Mouse (Mus musculus) urinary bladder, postnatal 10 days (tissue): ENCODE results near the gene Inafm1.
A peak's percentile ranks its signal among the peaks of the same experiment; 100 is the strongest.
"Not testable (repeated sequence)": the region's sequence is repeated elsewhere in the genome, so short reads cannot be mapped to it uniquely, and the experiment has no call there.

Source experiments
- DNase-seq: peaks from one replicate; pipeline ENCODE4 v3.0.0; 2022; ENCODE audit warnings: low spot score

Gene Inafm1

DNA sequence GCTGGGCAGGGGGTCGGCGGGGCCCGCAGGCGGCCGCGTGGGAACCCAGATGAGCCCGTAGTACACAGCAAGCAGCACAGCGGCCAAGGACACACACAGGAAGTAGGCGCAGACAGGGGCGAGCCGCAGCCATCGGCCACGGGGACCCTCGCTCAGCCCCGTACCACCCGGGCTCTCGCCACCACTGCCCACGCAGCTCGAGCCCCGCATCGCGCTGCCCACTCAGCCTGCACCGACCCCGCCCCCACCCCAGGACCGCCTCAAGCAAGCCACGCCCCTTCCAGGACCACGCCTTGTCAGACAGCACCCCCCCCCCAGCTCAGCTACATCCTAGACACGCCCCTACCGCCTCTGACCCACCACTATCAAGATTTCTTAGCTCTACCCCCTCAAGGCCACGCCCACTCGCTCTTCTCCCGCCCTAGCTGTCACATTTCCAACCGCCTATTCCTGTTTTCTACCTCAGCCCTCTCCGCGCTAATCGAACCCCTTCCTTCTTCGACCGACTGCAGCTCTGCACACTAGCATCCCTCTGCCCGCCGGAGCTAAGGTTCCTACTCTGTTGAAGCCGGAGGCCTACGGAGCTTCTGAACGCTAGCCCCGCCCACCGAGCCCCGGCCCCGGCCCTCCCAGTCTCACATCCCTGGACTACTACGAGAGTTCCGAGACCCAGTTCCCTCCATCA lies at the start of gene Inafm1:
TSS of gene Inafm1 (minus strand) at position 537 of the 685 bp plus-strand sequence.
- DNase-seq = peak; percentile 46

DNA sequence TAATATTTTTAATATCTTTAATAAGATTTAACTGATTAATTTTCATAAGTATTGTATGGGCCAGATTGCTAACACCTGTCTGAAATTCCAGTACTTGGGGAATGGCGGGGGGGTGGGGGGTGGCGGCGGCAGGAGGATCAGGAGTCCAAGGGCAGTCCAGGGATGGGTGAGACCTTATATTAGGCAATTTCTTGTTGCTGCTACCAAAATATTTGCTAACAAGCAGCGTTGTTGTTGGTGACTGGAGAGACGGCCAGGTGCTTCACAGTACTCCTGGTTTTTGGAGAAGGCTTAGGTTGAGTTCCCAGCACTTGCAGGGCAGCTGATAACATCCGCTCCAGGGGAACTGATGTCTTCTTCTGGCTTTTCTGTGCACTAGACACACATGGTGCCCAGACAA lies 47.1 kb upstream of the Inafm1 start:
- no peak for DNase-seq

DNA sequence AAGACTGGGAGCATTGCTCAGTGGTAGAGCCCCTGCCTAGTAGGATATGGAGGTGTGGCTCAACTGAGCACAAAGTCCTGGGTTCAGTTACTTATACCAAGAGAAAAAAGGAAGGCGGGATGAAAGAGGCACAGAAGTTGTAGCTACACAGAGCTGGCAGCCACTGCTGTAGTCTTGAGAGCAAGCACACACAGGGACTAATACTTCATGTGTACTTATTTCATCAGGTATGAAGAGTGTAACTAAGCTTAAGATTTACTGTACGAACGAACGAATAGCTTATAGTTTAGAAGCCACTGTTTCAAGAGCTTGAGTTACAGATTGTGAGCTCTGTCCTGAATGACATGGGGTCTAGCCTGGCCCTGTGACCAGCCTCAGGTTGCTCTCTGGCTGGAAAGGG lies 45.8 kb upstream of the Inafm1 start:
- no peak for DNase-seq

DNA sequence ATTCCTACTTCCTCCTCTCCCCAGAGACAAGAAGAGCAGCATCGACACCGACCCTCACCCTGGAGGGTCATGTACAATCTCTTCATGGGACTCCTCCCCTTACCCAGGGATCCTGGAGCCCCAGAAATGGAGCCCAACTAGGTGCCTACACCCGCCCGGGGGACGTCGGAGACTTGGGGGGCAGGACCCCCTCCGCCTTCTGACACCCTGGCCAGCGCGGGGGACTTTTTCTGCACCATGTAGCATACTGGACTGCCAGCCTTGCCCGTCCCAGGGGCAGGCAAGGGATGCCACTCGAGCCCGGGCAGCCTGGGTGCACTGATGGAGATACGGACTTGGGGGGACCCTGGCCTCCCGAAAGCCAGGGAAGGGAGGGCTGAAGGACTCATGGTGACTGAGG lies 43.7 kb upstream of the Inafm1 start:
- DNase-seq = no peak

DNA sequence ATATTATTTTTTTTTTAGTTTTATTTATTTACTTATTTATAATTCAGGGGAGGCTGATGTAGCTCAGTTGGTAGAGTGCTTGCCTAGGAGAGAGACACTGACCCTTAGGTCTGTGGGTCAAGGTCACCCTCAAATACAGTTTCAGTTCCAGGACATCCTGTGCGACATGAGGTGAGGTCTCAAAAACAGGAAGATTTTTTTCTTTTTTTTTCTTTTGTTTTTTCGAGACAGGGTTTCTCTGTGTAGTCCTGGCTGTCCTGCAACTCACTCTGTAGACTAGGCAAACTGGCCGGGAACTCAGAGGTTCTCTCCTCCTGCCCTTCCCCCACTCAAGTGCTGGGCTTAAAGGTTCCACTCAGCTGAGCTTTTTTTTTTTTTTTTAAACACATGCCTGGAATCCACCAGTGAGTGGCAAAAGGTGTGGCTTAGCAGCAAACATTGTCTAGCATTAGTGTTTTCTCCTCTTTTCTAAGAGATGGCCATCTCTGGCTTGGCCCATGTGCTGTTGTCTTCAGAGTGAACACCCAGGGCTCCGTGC lies 41.9 kb upstream of the Inafm1 start:
- DNase-seq = no peak

DNA sequence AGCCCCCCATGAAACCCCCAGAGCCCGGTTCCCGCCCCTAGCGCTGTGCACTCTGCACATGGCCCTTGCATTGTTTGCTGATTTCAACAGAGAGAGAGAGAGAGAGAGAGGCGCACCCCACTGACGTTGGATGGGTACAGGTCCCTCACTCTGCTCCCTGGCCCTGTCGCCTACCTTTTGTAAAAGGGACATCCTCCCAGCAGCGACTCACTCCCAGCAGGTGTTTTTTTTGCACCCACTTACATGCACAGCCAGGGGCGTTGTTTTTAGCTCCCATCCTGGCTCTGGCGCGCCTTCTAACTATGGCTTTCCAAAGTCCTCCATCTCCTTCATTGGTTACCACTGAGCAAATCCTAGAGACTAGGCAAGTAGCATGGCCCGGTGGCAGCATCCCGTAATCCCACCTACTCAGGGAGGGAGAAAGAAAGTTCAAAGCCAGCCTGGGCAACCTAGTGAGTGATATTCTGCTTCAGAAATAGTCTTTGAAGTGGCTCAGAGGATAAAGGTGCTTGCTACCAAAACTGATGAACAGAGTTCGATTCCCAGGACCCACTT lies 40.9 kb upstream of the Inafm1 start:
- no peak for DNase-seq

DNA sequence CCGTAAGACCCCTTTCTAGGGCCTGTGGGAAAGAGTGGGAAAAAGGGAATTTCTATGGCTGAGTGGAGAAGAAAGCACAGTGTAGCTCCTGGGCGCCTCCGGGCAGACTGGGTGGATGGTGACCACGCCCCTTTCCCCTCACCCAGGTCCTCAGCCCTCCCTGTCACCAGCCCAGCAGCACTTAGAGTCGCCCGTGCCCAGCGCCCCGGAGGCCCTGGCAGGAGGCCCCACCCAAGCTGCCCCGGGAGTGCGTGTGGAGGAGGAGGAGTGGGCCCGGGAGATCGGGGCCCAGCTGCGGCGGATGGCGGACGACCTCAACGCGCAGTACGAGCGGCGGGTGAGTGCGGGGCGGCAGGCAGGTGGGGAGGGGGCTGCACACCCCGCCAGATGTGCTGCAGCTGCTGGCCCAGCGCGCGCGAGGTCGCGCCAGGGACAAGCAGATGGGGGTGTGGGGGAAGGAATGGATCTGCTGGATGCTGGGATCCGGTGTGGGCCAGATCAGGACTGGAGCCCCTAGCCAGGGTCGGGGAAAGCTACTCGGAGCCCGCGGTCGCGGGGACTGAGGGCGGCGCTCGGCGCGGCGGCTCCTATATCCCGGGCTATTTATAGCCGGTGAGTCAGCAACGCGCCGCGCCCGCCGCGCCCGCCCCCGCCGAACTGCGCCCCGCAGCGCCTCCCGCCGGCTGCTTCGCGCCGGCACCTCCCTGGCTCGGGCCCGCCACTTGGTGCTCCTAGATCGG lies 40.2 kb upstream of the Inafm1 start:
- peak; percentile 44 for DNase-seq

DNA sequence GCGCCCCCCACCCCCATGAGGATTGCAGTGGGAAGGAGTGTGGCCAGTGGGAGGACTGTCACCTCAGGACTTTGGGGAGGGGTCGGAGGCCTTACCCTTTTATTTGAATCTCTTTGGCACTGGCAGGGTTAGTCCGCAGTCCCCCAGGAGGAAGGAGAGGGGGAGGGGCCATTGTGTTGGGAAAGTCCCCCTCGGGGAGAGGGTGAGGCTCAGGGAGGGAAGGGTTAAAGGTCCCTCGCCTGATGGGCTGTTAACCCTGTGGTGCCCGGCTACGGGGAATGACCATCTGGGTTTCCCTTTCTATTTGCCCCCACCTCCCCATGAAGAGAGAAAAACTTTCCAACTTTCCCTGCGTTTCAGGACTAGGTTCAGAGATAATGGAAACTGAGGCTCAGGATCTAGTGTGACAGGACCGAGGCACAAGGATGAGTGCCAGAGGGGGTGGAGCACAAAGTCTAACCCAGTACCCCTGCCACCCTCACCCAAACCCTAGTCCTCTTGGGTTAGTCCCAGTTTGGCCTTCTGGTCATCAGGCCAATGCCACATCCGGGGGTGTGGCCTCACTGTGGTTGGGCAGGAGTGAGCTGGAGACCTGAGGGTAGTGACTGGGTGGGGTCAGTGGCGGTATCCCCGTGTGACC lies 39.4 kb upstream of the Inafm1 start:
- no peak for DNase-seq

DNA sequence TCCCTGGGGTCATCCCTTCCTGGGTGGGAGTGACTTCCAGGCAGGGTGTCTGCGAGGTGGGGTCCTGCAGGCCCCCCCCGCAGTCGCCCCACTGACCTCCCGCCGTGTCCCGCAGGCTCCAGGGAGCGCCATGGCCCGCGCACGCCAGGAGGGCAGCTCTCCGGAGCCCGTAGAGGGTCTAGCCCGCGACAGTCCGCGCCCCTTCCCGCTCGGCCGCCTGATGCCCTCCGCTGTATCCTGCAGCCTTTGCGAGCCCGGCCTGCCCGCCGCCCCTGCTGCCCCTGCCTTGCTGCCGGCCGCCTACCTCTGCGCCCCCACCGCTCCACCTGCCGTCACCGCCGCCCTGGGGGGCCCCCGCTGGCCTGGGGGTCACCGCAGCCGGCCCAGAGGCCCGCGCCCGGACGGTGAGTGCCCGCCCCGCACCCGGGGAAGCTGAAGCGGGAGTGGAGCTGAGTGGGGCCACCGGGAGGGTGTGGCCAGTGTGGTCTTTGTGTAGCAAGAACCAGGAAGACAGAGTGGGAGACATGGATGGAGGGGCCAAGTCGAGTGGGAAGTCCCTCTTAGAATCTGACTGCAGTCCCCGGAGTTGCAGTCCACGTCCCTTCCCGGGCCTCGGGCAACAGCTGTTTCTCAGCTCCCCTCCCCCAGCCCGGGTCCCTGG lies 38.7 kb upstream of the Inafm1 start:
- no peak for DNase-seq

DNA sequence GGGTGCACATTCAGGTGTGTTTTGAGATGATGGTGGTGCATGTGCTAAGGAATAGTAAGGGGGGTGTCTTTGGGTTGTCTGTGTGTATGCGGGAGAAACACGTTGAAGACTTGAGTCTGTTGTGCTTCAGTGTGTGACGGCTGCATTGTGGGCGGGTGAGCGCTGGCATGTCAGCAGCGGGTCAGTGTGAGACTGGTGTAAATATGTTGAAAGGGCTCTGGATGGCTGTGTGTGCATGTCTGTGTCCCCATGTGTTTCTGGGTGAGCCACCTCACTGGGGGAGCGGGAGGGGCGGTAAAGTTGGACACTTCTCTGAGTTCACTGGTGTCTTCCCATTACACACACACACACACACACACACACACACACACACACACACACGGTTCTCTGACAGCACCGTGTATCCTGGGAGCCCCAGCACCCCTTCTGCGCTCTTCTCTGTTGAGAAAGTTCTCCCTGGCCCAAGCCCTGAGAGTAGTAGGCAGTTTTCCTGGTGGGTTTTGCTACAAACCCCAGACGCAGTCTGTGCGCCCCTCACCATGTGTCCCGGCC lies 38.1 kb upstream of the Inafm1 start:
- no peak for DNase-seq

DNA sequence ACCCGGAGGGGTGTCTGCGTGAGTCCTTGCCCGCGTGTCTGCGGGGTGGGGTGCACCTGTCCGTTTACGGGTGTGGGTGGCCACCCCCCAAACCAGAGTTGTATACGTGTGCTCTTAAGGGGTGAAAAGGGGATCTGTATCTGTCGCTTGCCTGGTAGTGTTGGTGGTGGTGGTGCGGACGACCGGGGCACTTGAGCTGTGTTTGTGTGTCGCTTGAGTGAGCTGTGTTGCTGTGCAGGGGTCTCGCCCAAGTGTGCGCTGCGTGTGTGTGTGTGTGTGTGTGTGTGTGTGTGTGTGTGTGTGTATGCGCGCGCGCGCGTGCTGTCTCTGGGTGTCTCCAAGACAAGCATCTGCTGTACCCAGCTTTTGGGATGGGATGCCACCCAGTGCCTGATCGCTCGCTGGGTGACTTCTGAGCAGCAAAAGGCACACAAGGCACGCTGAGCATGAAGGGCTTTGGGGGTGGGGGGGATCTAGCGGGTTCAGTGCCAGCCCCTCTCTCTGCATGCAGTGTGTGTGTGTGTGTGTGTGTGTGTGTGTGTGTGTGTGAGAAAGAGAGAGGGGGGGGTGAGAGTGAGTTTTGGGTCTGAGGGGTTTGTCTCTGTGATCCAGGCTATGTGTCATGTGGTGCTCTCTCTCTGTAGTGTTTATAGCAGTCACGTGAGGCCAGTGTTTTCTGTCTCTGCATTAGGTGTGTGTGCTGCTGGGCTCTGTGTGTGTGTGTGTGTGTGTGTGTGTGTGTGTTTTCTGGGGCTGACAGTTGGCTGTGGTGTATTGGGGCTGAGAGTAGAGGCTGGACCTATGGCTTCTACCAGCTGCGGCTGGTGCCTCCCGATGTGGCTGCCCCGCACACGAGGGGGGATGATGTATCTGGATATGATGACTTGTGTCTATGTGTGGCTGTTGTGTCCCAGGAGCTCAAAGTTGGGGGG lies 37.4 kb upstream of the Inafm1 start:
- no peak for DNase-seq

DNA sequence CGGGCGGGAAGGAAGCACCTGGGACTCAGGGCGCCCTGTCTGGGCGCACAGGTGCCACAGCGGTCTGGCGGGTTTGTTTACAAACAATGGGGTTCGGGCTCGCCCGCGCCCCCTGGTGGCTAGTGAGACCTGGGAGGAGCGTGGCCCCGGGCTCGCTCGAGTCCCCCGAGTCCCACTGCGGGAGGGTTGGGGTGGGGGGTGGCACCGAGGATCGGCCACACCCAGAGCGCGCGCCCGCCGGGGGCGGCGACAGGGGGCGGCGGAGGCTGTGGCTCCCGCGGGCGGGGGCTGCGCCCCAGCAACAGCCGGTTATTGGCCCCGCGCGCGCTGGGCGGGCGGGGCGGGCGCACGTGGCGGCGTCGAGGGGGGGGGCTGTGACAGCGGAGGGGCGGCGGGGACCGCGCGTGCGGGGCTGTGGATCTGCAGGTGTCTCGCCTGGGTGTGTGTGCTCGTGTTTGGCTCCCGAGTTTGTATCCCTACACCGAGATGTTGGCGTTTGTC lies 36.7 kb upstream of the Inafm1 start:
- DNase-seq = no peak

DNA sequence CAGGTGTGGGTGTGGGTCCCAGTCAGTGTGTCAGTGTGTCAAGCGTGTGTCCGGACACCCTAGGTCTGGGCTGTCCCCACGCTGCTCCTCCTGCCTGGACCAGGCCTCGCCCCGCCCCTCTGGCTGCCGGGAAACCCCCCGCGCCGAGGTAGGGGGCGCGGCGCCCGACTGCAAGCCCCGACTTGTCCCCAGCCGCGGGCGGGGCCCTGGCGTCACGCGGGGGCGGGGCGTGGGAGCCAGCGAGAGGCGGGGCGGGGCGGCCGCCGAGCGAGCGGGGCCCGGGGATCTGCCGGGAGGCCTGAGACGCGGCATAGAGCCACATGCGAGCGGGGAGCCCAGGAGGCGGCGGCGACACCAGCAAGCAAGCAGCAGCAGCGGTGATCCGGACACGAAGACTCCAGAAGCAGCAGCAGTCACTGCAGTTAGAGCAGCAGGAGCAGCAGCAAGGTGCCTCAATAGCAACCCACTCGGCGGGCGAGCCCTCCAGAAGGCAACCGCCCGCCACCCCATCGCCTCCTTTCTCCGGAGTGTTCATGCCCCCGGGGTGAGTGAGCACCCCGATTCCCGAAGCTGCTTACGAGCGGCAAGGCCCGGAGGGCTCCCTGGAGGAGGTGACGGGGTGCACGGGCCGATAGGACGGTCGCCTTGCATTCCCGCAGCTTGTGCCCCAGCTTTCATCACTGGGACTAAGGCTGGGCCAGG lies 36.1 kb upstream of the Inafm1 start:
- DNase-seq = peak; percentile 67

DNA sequence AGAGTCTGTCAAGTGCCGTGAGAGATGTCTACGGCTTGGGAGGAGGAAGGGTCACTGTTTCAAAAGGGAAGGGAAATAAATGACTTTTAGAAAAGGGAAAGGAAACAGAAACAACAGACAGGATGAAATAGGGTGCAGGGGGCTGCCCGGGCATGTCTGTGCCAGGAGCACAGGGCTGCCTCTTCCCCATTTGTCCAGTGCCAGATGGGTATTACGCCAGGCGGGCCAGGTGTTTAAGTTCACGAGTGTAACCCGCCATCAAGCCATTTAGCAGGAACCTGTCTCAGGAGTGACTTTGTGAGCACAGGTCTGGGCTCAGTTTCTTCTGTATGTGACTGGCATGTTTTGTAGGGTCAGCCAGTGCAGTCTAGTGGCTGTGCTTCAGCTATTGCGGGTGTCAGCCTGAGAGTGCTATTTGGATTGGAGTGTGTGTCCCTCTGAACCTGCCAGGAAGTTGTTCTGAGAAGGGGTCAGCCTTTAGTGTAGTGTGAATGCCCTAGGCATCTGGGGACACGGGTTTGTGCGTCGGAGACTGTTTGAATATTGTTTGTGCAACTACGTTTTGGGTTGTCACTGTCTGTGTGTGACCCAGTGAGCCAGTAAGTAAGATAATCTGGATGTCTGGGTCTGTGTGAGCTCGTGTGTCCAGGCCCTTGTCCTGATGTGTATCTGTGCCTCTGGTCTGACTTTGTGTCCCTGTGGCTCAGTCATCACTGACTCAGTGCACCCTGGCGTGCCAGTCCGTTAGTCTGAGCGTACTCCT lies 35.3 kb upstream of the Inafm1 start:
- DNase-seq = no peak

DNA sequence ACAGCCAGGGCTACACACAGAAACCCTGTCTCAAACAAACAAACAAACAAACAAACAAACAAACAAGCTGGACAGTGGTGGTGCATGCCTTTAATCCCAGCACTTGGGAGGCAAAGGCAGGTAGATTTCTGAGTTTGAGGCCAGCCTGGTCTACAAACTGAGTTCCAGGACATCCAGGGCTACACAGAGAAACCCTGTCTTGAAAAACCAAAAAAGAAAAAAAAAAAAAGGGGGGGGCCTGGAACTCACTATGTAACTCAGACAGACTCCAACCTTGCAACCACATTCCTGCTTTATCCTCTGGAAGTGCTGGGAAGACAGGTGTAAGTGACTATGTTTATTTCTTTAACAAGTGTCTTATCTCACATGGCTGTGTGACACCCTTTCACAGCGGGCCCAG lies 34.7 kb upstream of the Inafm1 start, which contains the start of gene Bbc3:
TSS of gene Bbc3 (plus strand) at position 301 of the 400 bp plus-strand sequence.
- not testable (repeated sequence) for DNase-seq

DNA sequence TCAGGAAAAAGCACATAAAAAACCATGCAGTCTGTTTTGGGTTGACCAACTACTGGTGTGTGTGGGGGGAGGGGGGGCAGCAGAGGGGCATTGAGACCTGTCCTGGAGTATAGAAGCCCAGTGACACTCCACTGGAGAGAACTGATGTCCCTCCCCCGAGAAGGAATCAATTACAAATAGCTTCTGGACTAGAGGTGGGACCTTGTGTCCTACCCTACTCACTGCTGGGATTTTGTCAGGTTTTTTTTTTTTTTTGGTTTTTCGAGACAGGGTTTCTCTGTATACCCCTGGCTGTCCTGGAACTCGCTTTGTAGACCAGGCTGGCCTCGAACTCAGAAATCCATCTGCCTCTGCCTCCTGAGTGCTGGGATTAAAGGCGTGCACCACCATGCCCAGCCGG lies 33.7 kb upstream of the Inafm1 start:
- DNase-seq = not testable (repeated sequence)

DNA sequence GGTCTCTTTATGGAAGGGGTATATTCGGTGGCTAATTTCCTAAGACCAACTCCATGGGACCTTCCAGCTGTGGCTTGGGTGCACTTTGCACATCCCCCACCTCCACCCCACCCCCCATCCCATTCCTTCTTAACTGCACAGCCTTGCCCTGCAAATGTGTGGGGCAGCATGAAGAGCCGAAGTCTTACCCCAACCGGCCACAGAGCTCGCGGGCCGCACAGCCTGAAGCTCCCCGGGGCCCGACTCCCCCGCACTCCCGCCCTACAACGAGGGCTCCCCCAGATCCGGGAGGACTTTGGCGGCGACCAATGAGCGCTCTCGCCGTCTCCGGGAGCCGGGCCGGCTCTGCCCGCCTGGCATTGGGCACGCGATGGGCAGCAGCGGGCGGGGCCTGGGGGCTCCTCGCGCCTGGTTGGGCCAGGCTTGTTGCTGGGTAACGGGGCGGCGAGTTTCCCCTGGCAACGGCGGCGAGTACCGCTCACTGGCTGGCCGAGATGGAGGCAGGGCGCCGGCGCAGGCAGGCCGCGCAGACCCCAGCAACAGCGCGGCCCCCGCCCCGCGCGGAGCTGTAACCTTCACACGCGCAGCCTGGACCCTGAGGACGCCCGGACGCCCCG lies 26.1 kb upstream of the Inafm1 start:
- DNase-seq = no peak

DNA sequence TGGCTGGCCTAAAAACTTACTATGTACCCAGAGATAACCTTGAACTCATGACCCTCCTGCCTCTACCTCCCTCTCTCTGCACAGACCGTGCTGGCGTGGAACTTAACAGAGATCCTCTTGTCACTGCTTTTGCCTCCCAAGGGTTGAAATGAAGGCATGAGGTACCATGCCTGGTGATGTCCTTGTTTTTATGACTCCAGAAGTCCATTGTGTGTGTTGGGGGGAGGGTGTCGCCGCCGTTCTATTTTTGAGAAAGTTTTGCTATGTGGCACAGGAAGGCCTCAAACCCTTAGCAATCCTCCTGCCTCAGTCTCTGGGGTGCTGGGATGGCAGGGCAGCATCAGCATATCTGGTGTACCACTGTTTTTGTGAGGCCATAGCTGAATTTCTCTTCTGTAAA lies 25.5 kb upstream of the Inafm1 start:
- DNase-seq = no peak

DNA sequence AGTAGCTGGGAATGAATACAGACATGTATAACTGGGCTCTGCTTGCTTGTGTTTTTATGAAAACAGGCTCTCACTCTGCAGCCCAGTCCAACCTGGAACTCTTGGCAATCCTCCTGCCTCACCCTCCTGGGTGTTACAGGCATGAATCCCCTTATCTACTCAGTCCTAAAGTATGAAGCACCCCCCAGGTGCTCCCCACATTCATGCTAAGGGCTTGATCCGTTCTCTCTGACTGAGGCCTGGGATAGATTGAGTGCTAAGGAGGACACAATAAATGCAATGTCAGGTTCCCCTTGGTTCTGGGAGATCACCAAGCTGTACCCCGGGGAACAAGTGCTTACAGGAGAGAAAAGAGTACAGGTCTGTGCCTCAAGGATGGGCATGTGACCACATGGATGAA lies 24.2 kb upstream of the Inafm1 start:
- DNase-seq = no peak
